Mouse (Mus musculus) B cell, adult 2 months (primary cell): ENCODE measurements around the gene Tm7sf3.
"Not testable (repeated sequence)": the region's sequence is repeated elsewhere in the genome, so short reads cannot be mapped to it uniquely, and the experiment has no call there.

Source experiments
- DNase-seq, 2 experiments: peaks; one replicate each; pipeline ENCODE4 v3.0.0; 2022

Gene Tm7sf3

GRCm38 (mm10) chr6:146611897-146612296, 30.7 kb downstream of the Tm7sf3 start:
- no peak for DNase-seq

- no peak for DNase-seq
Measured at GRCm38 (mm10) chr6:146611385-146611784, 31.2 kb downstream of the Tm7sf3 start.

- no peak for DNase-seq
Measured at GRCm38 (mm10) chr6:146603651-146604050, 39.0 kb downstream of the Tm7sf3 start.

- no peak for DNase-seq
Measured at GRCm38 (mm10) chr6:146602601-146603000, 40.0 kb downstream of the Tm7sf3 start.

GRCm38 (mm10) chr6:146585134-146585533, 57.5 kb downstream of the Tm7sf3 start:
- DNase-seq, result no peak

GRCm38 (mm10) chr6:146583366-146584046, 59.1 kb downstream of the Tm7sf3 start:
- DNase-seq, result no peak

GRCm38 (mm10) chr6:146580381-146580926, 62.2 kb downstream of the Tm7sf3 start:
- no peak for DNase-seq

GRCm38 (mm10) chr6:146578586-146578985, 64.0 kb downstream of the Tm7sf3 start:
- peak; percentile 8 to 23 for DNase-seq

- DNase-seq, result peak in 1 of 2 experiments; percentile 74
Measured at GRCm38 (mm10) chr6:146578111-146578531, 64.5 kb downstream of the Tm7sf3 start.

- peak; percentile 95 to 97 for DNase-seq
Measured at GRCm38 (mm10) chr6:146577310-146578109, 65.1 kb downstream of the Tm7sf3 start, which contains the start of gene Ints13. Gene Ints13 (minus strand): TSS chr6:146577835.

GRCm38 (mm10) chr6:146576903-146577302, 65.7 kb downstream of the Tm7sf3 start, which contains the start of gene Fgfr1op2:
Gene Fgfr1op2 (plus strand): TSS chr6:146577203.
- no peak for DNase-seq

- DNase-seq, result no peak
Measured at GRCm38 (mm10) chr6:146572073-146572472, 70.6 kb downstream of the Tm7sf3 start.

- DNase-seq, result not testable (repeated sequence)
Measured at GRCm38 (mm10) chr6:146562461-146562860, 80.2 kb downstream of the Tm7sf3 start.
